Mouse (Mus musculus) liver, embryonic 14.5 days (tissue): ENCODE results near the gene Mapkapk2. TPM values are rescaled to one million over a fixed set of nuclear protein-coding genes. Genes with fewer than 3 reads are reported as not detected.

Source experiments
- ATAC-seq: fragments of 200-750 bp; cut with Nextera tagmentation; 2 replicates; pipeline ENCODE4 v1.8.0; 2017; ENCODE audit warnings: moderate number of reproducible peaks, mild to moderate bottlenecking, moderate library complexity; ENCODE audit not compliant: insufficient read depth
- DNase-seq, 3 experiments: peaks; one replicate each; pipeline ENCODE4 v3.0.0-alpha.2; 2012 to 2013; ENCODE audit warnings: low read depth in 3 of 3, low spot score in 3 of 3
- H3K27ac ChIP-seq: fragments of 300-500 bp; sonication (generic); 2 replicates; pipeline ENCODE4 v1.5.1; 2014; ENCODE audit warnings: moderate library complexity, mild to moderate bottlenecking, control low read depth, inconsistent platforms
- H3K27me3 ChIP-seq: fragments of 300-500 bp; sonication (generic); 2 replicates; pipeline ENCODE4 v1.6.1; 2014; ENCODE audit warnings: mild to moderate bottlenecking, low read length, moderate library complexity; ENCODE audit not compliant: control insufficient read depth, insufficient read depth
- H3K36me3 ChIP-seq: fragments of 300-500 bp; sonication (generic); replicated peaks from 2 replicates; pipeline ENCODE4 v1.6.1; 2014; ENCODE audit warnings: low read depth; ENCODE audit not compliant: control insufficient read depth, insufficient read depth
- H3K4me1 ChIP-seq, 2 experiments: fragments of 200-500 bp in 1 of 2; fragments of 300-500 bp in 1 of 2; sonication (generic) in 1 of 2; replicated peaks; 2 replicates each; pipeline ENCODE4 v1.6.1; 2012 to 2014; ENCODE audit warnings: antibody characterized with exemption in 1 of 2, inconsistent platforms in 1 of 2, low read length in 1 of 2; ENCODE audit not compliant: control insufficient read depth in 2 of 2, insufficient read depth in 2 of 2
- H3K4me2 ChIP-seq: fragments of 300-500 bp; sonication (generic); 2 replicates; pipeline ENCODE4 v1.6.1; 2014; ENCODE audit warnings: low read depth, mild to moderate bottlenecking, control low read depth, moderate library complexity
- H3K4me3 ChIP-seq, 2 experiments: fragments of 200-500 bp in 1 of 2; fragments of 300-500 bp in 1 of 2; sonication (generic) in 1 of 2; 2 replicates each; pipeline ENCODE4 v1.5.1; 2012 to 2014; ENCODE audit warnings: low read depth in 2 of 2, low read length in 2 of 2, mild to moderate bottlenecking in 2 of 2, control low read depth in 1 of 2, inconsistent platforms in 1 of 2, moderate library complexity in 1 of 2; ENCODE audit not compliant: insufficient read depth in 1 of 2
- H3K9ac ChIP-seq: fragments of 300-500 bp; sonication (generic); replicated peaks from 2 replicates; pipeline ENCODE4 v1.6.1; 2014; ENCODE audit warnings: mild to moderate bottlenecking, control low read depth, moderate library complexity
- H3K9me3 ChIP-seq: fragments of 300-500 bp; sonication (generic); 2 replicates; pipeline ENCODE4 v1.6.1; 2016; ENCODE audit warnings: low read length, mixed read lengths; ENCODE audit not compliant: control insufficient read depth
- CTCF ChIP-seq: IDR thresholded peaks from 2 replicates; pipeline ENCODE4 v1.5.1; 2016; ENCODE audit warnings: antibody characterized with exemption, low read depth, control low read depth
- EP300 ChIP-seq: IDR thresholded peaks from 2 replicates; pipeline ENCODE4 v1.6.1; 2016; ENCODE audit warnings: antibody characterized with exemption, low read depth
- WGBS: fragments of 180-500 bp; shearing (Covaris S2); extraction: QIAGEN DNeasy Blood & Tissue Kit; methylation state at CpG from one replicate; pipeline ENCODE4 v1.1.7; 2014; ENCODE audit not compliant: insufficient replicate concordance; 5-methylcytosine and 5-hydroxymethylcytosine counted together
- polyA plus RNA-seq, 2 experiments: library from polyadenylated mRNA; depleted of rRNA in 1 of 2; stranded (reverse) in 1 of 2; unstranded in 1 of 2; fragments of >200 nt; fragmentation: Nextera tagmentation in 1 of 2; extraction: Ambion mirVana in 1 of 2; gene quantifications; 2 replicates each; pipeline versions ENCODE4 v1.2.1 to v1.2.3; 2012 to 2014

Mapkapk2 gene
- polyA plus RNA-seq, 2 experiments, result 12.9 to 13.6 TPM

DNA sequence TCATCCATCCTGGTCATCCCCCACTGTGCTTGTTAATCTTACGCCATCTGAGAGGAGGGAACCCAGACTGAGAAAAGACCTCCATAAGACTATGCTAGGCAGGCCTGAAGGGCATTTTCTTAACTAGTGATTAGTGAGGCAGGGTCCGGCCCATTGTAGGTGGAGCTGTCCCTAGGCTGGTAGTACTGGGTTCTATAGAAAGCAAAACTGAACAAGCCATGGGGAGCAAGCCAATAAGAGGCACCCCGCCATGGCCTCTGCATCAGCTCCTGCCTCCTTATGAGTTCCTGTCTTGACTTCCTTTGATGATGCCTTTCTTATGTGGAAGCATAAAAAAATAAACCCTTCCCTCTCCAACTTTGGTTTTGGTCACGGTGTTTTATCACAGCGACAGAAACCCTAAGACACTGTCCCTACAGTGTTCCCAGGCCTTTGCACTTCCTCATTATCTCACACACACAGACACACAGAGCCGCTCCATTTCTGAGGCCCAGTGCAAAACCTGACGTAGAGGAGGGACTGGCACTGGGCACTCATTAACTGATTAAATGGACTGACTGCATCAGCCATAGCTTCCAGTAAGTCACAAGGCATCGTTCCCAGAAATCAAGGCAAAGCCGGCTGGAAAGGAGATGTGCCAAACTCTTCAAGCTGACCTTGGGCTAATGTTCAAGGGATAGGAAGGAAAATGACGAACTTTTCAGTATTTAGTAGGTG is 29.5 kb downstream of the Mapkapk2 start:
- TF ChIP-seq EP300 (peak; percentile 78), CTCF (no peak)
- Histone ChIP-seq H3K9ac (0 out of 2 replicates have a peak overlapping the region, but pooled peaks have one; percentile 32), H3K4me1 (peaks cover 28 to 49% of the 10 kb centered on the region in 2 experiments), H3K27ac (peak overlapping the region; percentile 4), H3K4me3 (no peak overlapping the region; a peak in 1 of 4 replicates), H3K36me3 (no peaks in the 10 kb centered on the region), H3K4me2 (peak overlapping the region; percentile 37), H3K27me3 (no peaks in the 10 kb centered on the region), H3K9me3 (no peaks in the 10 kb centered on the region)
- 22% methylated on average over 10 of the region's 10 CpGs for WGBS
- peak; percentile 98 for ATAC-seq
- peak; percentile 55 to 70 (median 58) for DNase-seq

DNA sequence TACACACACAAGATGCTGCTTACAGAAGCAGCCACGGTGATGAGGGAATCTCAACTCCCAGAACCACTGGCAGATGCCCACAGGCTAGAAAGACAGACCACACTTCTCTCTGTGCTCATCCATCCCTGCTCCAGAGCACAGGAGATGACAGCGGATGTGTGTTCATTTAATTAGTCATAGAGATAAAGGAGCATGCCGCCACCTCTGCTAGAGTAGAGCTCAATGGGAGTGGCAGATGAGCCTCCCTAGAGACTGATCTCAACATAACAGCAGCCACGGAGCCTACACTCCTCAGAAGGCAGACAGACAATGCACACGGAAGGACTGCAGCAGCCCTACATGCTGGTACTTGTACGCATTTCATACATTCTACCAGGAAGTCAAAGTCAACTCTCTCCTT is 33.4 kb downstream of the Mapkapk2 start:
- WGBS, result 31% methylated on average over 6 of the region's 6 CpGs
- H3K9me3 ChIP-seq, result no peaks in the 10 kb centered on the region
- TF ChIP-seq EP300, result no peak
- TF ChIP-seq CTCF, result no peak
- no peak overlapping the region for H3K4me3 ChIP-seq
- peaks cover 33 to 53% of the 10 kb centered on the region in 2 experiments for H3K4me1 ChIP-seq
- no peak overlapping the region for H3K4me2 ChIP-seq
- H3K9ac ChIP-seq, result no peak overlapping the region
- ATAC-seq, result peak; percentile 19; the same call in 1 of the 2 replicates
- H3K36me3 ChIP-seq, result no peaks in the 10 kb centered on the region
- no peak for DNase-seq
- no peak overlapping the region for H3K27ac ChIP-seq
- H3K27me3 ChIP-seq, result no peaks in the 10 kb centered on the region

DNA sequence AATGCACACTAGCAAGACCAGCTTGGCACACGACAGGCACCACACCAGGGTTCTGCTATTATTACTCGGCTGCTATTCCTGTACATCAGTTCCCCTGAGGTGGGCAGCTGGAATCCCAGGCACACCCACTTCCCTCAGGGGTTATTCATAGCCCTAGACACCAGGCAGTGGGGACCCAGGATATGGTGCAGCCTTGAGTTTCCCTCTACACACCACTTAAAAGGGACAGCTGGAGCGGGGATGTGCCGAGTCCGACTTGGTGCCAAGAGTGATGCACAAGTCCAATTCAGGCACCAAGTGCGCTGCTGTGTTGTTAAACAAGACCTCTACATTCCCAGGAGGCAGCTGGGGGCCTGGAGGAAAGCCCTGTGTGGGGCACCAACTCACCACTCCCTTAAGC is 34.8 kb downstream of the Mapkapk2 start:
- WGBS, result 69% methylated on average over 6 of the region's 6 CpGs
- Histone ChIP-seq H3K9me3 (no peaks in the 10 kb centered on the region), H3K9ac (no peak overlapping the region), H3K27me3 (no peaks in the 10 kb centered on the region), H3K4me3 (no peak overlapping the region), H3K27ac (no peak overlapping the region), H3K36me3 (no peaks in the 10 kb centered on the region), H3K4me2 (no peak overlapping the region), H3K4me1 (peaks cover 21 to 39% of the 10 kb centered on the region in 2 experiments)
- no peak for TF ChIP-seq CTCF
- TF ChIP-seq EP300, result no peak
- no peak for DNase-seq
- ATAC-seq, result no peak

DNA sequence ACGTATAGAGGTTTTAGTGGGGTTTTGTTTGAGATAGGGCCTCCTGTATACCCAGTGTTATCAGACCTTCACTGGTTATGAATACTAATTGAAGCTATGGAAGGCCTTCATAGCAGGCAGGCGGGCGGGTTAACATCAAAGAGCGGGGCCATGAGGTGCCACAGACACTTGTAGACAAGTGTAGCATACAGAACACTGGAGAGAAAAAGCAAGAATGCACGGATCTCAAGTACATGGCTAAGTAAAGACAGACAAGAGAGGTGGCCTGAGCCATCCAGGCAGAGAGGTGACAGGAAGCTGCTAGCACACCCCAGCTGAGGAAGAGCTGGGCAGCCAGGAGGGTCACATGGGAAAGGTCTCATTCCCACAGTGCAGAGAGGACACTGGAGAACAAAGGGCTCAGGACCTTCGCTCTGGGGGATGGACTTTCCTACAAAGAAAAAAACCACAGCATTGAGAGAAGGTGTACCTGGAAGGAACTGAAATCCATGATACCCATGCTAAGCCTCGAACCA is 35.8 kb downstream of the Mapkapk2 start:
- 60% methylated on average over 7 of the region's 7 CpGs for WGBS
- no peak for TF ChIP-seq CTCF
- no peak for TF ChIP-seq EP300
- peaks cover 19 to 32% of the 10 kb centered on the region in 2 experiments for H3K4me1 ChIP-seq

More for the DNA sequence above, 35.8 kb downstream of the Mapkapk2 start:
- Histone ChIP-seq H3K36me3 (no peaks in the 10 kb centered on the region), H3K27ac (no peak overlapping the region), H3K4me3 (no peak overlapping the region), H3K4me2 (no peak overlapping the region), H3K27me3 (no peaks in the 10 kb centered on the region), H3K9ac (no peak overlapping the region), H3K9me3 (no peaks in the 10 kb centered on the region)
- DNase-seq (no peak), ATAC-seq (no peak)
